Mouse (Mus musculus): ENCODE results near the gene Tex48. TPM values are rescaled to one million over a fixed set of nuclear protein-coding genes. Genes with fewer than 3 reads are reported as not detected.

The Tex48 gene
- total RNA-seq, 2 experiments from 2014 or later = not detected

DNA sequence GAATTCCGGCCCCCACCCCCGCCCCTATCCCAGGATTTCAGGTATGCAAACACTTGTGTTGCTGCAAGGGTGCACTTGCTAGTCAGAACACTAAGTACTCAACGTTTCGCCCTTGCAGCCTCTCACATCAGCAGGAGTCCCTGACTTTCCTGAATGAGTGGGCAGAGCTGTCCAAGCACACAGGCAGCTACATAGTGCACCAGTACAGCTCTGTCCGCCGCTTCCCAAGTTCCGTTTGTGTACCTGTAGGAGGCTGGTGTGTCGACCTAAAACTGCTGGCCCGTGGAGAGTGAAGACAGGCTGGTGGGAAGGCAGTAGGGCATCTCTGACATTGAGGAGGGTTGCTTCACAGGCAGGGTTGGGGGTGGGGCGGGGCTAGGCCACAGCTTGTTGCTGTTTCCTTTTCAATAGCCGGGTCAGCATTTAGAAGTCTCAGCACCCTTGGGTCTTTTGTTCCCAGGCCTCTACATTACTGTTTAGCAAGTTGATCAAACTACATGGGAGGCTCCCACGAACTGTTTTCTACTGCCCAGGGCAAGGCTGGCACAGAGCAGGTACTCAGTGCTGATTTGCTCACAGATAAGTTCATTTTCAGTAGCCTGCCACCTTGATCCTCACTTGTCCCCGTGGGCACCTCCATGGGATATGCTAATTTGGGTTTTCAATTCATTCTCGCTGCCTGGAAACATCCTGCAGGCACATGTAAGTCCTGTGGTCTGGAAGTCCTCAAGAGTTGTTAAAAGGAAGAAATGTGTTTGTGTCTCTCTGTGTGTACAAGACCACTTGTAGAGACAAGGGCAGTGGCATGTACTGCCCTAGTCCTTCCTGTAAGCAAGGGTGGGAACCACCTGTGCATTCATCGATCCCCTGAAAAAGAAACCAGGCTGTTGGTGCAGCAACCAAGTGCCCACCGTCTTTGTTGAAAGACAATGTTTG, 64.8 kb downstream of the Tex48 start:
- no peak for ATAC-seq (ENCODE audit: poor library complexity, severe bottlenecking)

Other genes starting within 250 kb of the Tex48 start
- 84.6 and 91.2 TPM in 2 replicates for gene Akna, start 219.1 kb downstream of the Tex48 start, total RNA-seq (2015)
- 43.5 and 56.7 TPM in 2 replicates for gene Akna, start 219.1 kb downstream of the Tex48 start, total RNA-seq (2017)
- 0.45 and 1.5 TPM in 2 replicates for gene Whrn, start 126.4 kb downstream of the Tex48 start, total RNA-seq (2015)
- 0.07 and 0.65 TPM in 2 replicates for gene Whrn, start 126.4 kb downstream of the Tex48 start, total RNA-seq (2017)
- gene Atp6v1g1, start 77.7 kb downstream of the Tex48 start, total RNA-seq (2015) = 197 and 229 TPM in 2 replicates
- 111 and 159 TPM in 2 replicates for gene Atp6v1g1, start 77.7 kb downstream of the Tex48 start, total RNA-seq (2017)
- 22.4 and 24.3 TPM in 2 replicates for gene Tmem268, start 63.6 kb downstream of the Tex48 start, total RNA-seq (2015)
- 43.5 and 58.0 TPM in 2 replicates for gene Tmem268, start 63.6 kb downstream of the Tex48 start, total RNA-seq (2017)
- gene Gm11213, start 17.2 kb downstream of the Tex48 start, total RNA-seq (2015) = not detected in 2 replicates
- not detected in 2 replicates for gene Gm11213, start 17.2 kb downstream of the Tex48 start, total RNA-seq (2017)
- gene Gm11214, start 41.0 kb upstream of the Tex48 start, total RNA-seq (2015) = not detected in 2 replicates
- not detected in 2 replicates for gene Gm11214, start 41.0 kb upstream of the Tex48 start, total RNA-seq (2017)
- 0.13 TPM in 1 of 2 replicates, not detected in the other for gene Tnfsf15, start 122.7 kb upstream of the Tex48 start, total RNA-seq (2015)
- 0.12 TPM in 1 of 2 replicates, not detected in the other for gene Tnfsf15, start 122.7 kb upstream of the Tex48 start, total RNA-seq (2017)
- 0.91 and 0.93 TPM in 2 replicates for gene Tnfsf8, start 238.9 kb upstream of the Tex48 start, total RNA-seq (2015)
- gene Tnfsf8, start 238.9 kb upstream of the Tex48 start, total RNA-seq (2017) = 0.77 and 1.4 TPM in 2 replicates